Mouse (Mus musculus): ENCODE results near the gene Gpx6. TPM values are rescaled to one million over a fixed set of nuclear protein-coding genes. Genes with fewer than 3 reads are reported as not detected.
A peak's percentile ranks its signal among the peaks of the same experiment; 100 is the strongest.

The Gpx6 gene
- polyA plus RNA-seq, 1 experiment from 2014 or later = 0.18 TPM

GRCm38 (mm10) chr13:21327424-21327823 lies 15.5 kb downstream of the Gpx6 start:
- 0 out of 2 replicates have a peak, but pooled peaks cover 3% of the 10 kb centered on the region for H3K27me3 ChIP-seq (ENCODE audit: insufficient read depth, low read length)
- H3K4me1 ChIP-seq (ENCODE audit: insufficient read depth) = peaks cover 4% of the 10 kb centered on the region; the same call in 1 of the 2 replicates
- peak overlapping the region; percentile 29 for H3K4me3 ChIP-seq (ENCODE audit: low read depth, low read length)
- TF ChIP-seq CTCF (IDR thresholded peaks at IDR 0.05; ENCODE audit: low read depth) (no peak), EP300 (IDR thresholded peaks at IDR 0.05; ENCODE audit: low read depth) (no peak)
- H3K9ac ChIP-seq (replicated peaks) = no peak overlapping the region
- WGBS (ENCODE audit: insufficient replicate concordance) = 2% methylated on average over 9 of the region's 9 CpGs
- DNase-seq = no peak
- no peaks in the 10 kb centered on the region for H3K36me3 ChIP-seq (replicated peaks; ENCODE audit: insufficient read depth, low read length)
- ATAC-seq = no peak
- no peaks in the 10 kb centered on the region for H3K9me3 ChIP-seq (ENCODE audit: low read length)
- H3K4me2 ChIP-seq (ENCODE audit: low read depth, low read length) = peak overlapping the region; percentile 65
- H3K27ac ChIP-seq (ENCODE audit: low read depth) = no peak overlapping the region

GRCm38 (mm10) chr13:21346610-21347009 lies 34.7 kb downstream of the Gpx6 start, which contains the start of gene Olfr1367:
Gene Olfr1367 (plus strand): TSS chr13:21346910.
- WGBS (ENCODE audit: insufficient replicate concordance) = 72% methylated on average over 1 of the region's 1 CpGs
- DNase-seq (no peak), ATAC-seq (no peak)
- H3K27me3 ChIP-seq (ENCODE audit: insufficient read depth, low read length) = no peaks in the 10 kb centered on the region
- TF ChIP-seq CTCF (IDR thresholded peaks at IDR 0.05; ENCODE audit: low read depth) (no peak), EP300 (IDR thresholded peaks at IDR 0.05; ENCODE audit: low read depth) (no peak)
- H3K9me3 ChIP-seq (ENCODE audit: low read length) = no peaks in the 10 kb centered on the region
- H3K4me3 ChIP-seq (ENCODE audit: low read depth, low read length) = no peak within 1 kb of the TSS
- no peaks in the 10 kb centered on the region for H3K4me1 ChIP-seq (ENCODE audit: insufficient read depth)
- no peak within 1 kb of the TSS for H3K27ac ChIP-seq (ENCODE audit: low read depth)
- no peak within 1 kb of the TSS for H3K4me2 ChIP-seq (ENCODE audit: low read depth, low read length)
- no peaks in the 10 kb centered on the region for H3K36me3 ChIP-seq (replicated peaks; ENCODE audit: insufficient read depth, low read length)
- no peak within 1 kb of the TSS for H3K9ac ChIP-seq (replicated peaks)

- ATAC-seq = no peak
- no peak overlapping the region for H3K9ac ChIP-seq (replicated peaks)
Measured at GRCm38 (mm10) chr13:21350593-21350992, 38.7 kb downstream of the Gpx6 start.

GRCm38 (mm10) chr13:21362621-21363248 lies 50.8 kb downstream of the Gpx6 start, which contains the start of gene Zscan12:
Gene Zscan12 (plus strand): TSS chr13:21362820.
- Histone ChIP-seq H3K27me3 (ENCODE audit: insufficient read depth, low read length) (no peaks in the 10 kb centered on the region), H3K27ac (ENCODE audit: low read depth) (peak within 1 kb of the TSS; percentile 69), H3K36me3 (replicated peaks; ENCODE audit: insufficient read depth, low read length) (peaks cover 6% of the 10 kb centered on the region; the same call in 1 of the 2 replicates), H3K9ac (replicated peaks) (peak within 1 kb of the TSS; percentile 79), H3K4me2 (ENCODE audit: low read depth, low read length) (peak within 1 kb of the TSS; percentile 75), H3K4me1 (ENCODE audit: insufficient read depth) (peaks cover 14% of the 10 kb centered on the region), H3K9me3 (ENCODE audit: low read length) (no peaks in the 10 kb centered on the region), H3K4me3 (ENCODE audit: low read depth, low read length) (peak within 1 kb of the TSS; percentile 75)
- TF ChIP-seq EP300 (IDR thresholded peaks at IDR 0.05; ENCODE audit: low read depth) (peak; percentile 57; the same call in 1 of the 2 replicates), CTCF (IDR thresholded peaks at IDR 0.05; ENCODE audit: low read depth) (no peak)
- DNase-seq = peak; percentile 91
- ATAC-seq = peak; percentile 100
- 1% methylated on average over 29 of the region's 29 CpGs for WGBS (ENCODE audit: insufficient replicate concordance)

More at GRCm38 (mm10) chr13:21350593-21350992, 38.7 kb downstream of the Gpx6 start:
- Histone ChIP-seq H3K27me3 (ENCODE audit: insufficient read depth, low read length) (no peaks in the 10 kb centered on the region), H3K36me3 (replicated peaks; ENCODE audit: insufficient read depth, low read length) (no peaks in the 10 kb centered on the region), H3K4me3 (ENCODE audit: low read depth, low read length) (no peak overlapping the region), H3K27ac (ENCODE audit: low read depth) (no peak overlapping the region), H3K4me1 (ENCODE audit: insufficient read depth) (no peaks in the 10 kb centered on the region), H3K4me2 (ENCODE audit: low read depth, low read length) (no peak overlapping the region), H3K9me3 (ENCODE audit: low read length) (no peaks in the 10 kb centered on the region)
- no peak for TF ChIP-seq CTCF (IDR thresholded peaks at IDR 0.05; ENCODE audit: low read depth)
- no peak for DNase-seq

GRCm38 (mm10) chr13:21363719-21364118 lies 51.8 kb downstream of the Gpx6 start:
- no peak overlapping the region for H3K27ac ChIP-seq (ENCODE audit: low read depth)
- H3K4me3 ChIP-seq (ENCODE audit: low read depth, low read length) = peak overlapping the region; percentile 75
- H3K27me3 ChIP-seq (ENCODE audit: insufficient read depth, low read length) = no peaks in the 10 kb centered on the region
- peaks cover 10% of the 10 kb centered on the region for H3K36me3 ChIP-seq (replicated peaks; ENCODE audit: insufficient read depth, low read length)
- peaks cover 14% of the 10 kb centered on the region for H3K4me1 ChIP-seq (ENCODE audit: insufficient read depth)
- TF ChIP-seq EP300 (IDR thresholded peaks at IDR 0.05; ENCODE audit: low read depth) (no peak), CTCF (IDR thresholded peaks at IDR 0.05; ENCODE audit: low read depth) (0 out of 2 replicates have a peak, but pooled peaks have one; percentile 10)
- no peaks in the 10 kb centered on the region for H3K9me3 ChIP-seq (ENCODE audit: low read length)
- H3K4me2 ChIP-seq (ENCODE audit: low read depth, low read length) = peak overlapping the region; percentile 75
- DNase-seq (peak; percentile 13), ATAC-seq (no peak)
- no peak overlapping the region for H3K9ac ChIP-seq (replicated peaks)
- 78% methylated on average over 12 of the region's 12 CpGs for WGBS (ENCODE audit: insufficient replicate concordance)

DNA sequence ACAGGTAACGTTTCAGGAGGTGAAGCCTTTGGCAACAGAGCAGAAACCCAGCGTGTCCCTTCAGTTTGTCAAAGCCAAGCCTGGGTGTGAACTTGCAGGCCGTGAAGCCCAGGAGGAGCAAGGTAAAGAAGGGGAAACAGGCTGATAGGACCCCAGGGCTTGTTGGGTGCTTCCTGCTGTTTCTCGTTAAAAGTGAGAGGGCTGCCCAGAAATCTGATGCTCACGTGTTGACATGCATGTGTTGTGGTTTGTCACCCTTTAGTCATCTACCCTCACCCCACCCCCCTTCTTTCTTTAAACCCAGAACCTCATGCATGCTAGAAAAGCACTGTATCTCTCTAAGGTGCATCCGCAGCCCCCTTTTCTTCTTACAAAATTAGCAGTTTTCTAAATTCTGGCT lies 54.7 kb downstream of the Gpx6 start:
- peaks cover 18% of the 10 kb centered on the region for H3K36me3 ChIP-seq (replicated peaks; ENCODE audit: insufficient read depth, low read length)
- 66% methylated on average over 6 of the region's 6 CpGs for WGBS (ENCODE audit: insufficient replicate concordance)
- no peak for DNase-seq
- ATAC-seq = no peak
- no peak overlapping the region for H3K27ac ChIP-seq (ENCODE audit: low read depth)
- H3K9ac ChIP-seq (replicated peaks) = no peak overlapping the region
- no peaks in the 10 kb centered on the region for H3K9me3 ChIP-seq (ENCODE audit: low read length)
- H3K4me2 ChIP-seq (ENCODE audit: low read depth, low read length) = no peak overlapping the region
- no peaks in the 10 kb centered on the region for H3K27me3 ChIP-seq (ENCODE audit: insufficient read depth, low read length)
- no peak overlapping the region for H3K4me3 ChIP-seq (ENCODE audit: low read depth, low read length)
- TF ChIP-seq EP300 (IDR thresholded peaks at IDR 0.05; ENCODE audit: low read depth) (no peak), CTCF (IDR thresholded peaks at IDR 0.05; ENCODE audit: low read depth) (no peak)
- H3K4me1 ChIP-seq (ENCODE audit: insufficient read depth) = peaks cover 14% of the 10 kb centered on the region

Other genes starting within 250 kb of the Gpx6 start
- gene Olfr1370, start 237.2 kb upstream of the Gpx6 start, polyA plus RNA-seq (2015; fragmentation: Nextera tagmentation; extraction: Ambion mirVana) = not detected in 2 replicates
- gene Olfr1369-ps1, start 200.6 kb upstream of the Gpx6 start, polyA plus RNA-seq (2015; fragmentation: Nextera tagmentation; extraction: Ambion mirVana) = not detected in 2 replicates
- not detected in 2 replicates for gene Olfr263, start 182.5 kb upstream of the Gpx6 start, polyA plus RNA-seq (2015; fragmentation: Nextera tagmentation; extraction: Ambion mirVana)
- gene Olfr1368, start 166.3 kb upstream of the Gpx6 start, polyA plus RNA-seq (2015; fragmentation: Nextera tagmentation; extraction: Ambion mirVana) = not detected in 2 replicates
- gene Trim27, start 132.7 kb upstream of the Gpx6 start, polyA plus RNA-seq (2015; fragmentation: Nextera tagmentation; extraction: Ambion mirVana) = 36.5 and 36.7 TPM in 2 replicates
- gene Gpx5, start 19.4 kb upstream of the Gpx6 start, polyA plus RNA-seq (2015; fragmentation: Nextera tagmentation; extraction: Ambion mirVana) = not detected in 2 replicates
- not detected in 2 replicates for gene Olfr1367, start 34.8 kb downstream of the Gpx6 start, polyA plus RNA-seq (2015; fragmentation: Nextera tagmentation; extraction: Ambion mirVana)
- 2.4 and 2.7 TPM in 2 replicates for gene Zscan12, start 50.7 kb downstream of the Gpx6 start, polyA plus RNA-seq (2015; fragmentation: Nextera tagmentation; extraction: Ambion mirVana)
- gene Zkscan3, start 90.6 kb downstream of the Gpx6 start, polyA plus RNA-seq (2015; fragmentation: Nextera tagmentation; extraction: Ambion mirVana) = 22.2 and 24.6 TPM in 2 replicates
- 0.31 and 0.39 TPM in 2 replicates for gene Pgbd1, start 128.9 kb downstream of the Gpx6 start, polyA plus RNA-seq (2015; fragmentation: Nextera tagmentation; extraction: Ambion mirVana)
- gene Zscan26, start 141.6 kb downstream of the Gpx6 start, polyA plus RNA-seq (2015; fragmentation: Nextera tagmentation; extraction: Ambion mirVana) = 13.3 and 15.2 TPM in 2 replicates
- gene Nkapl, start 156.4 kb downstream of the Gpx6 start, polyA plus RNA-seq (2015; fragmentation: Nextera tagmentation; extraction: Ambion mirVana) = 2.0 TPM in 2 replicates
- 0.77 and 0.78 TPM in 2 replicates for gene Zkscan4, start 166.8 kb downstream of the Gpx6 start, polyA plus RNA-seq (2015; fragmentation: Nextera tagmentation; extraction: Ambion mirVana)
- gene Gm10065, start 167.3 kb downstream of the Gpx6 start, polyA plus RNA-seq (2015; fragmentation: Nextera tagmentation; extraction: Ambion mirVana) = not detected in 2 replicates
- gene AK157302, start 183.1 kb downstream of the Gpx6 start, polyA plus RNA-seq (2015; fragmentation: Nextera tagmentation; extraction: Ambion mirVana) = 0.52 and 0.70 TPM in 2 replicates
- gene Gm11273, start 189.3 kb downstream of the Gpx6 start, polyA plus RNA-seq (2015; fragmentation: Nextera tagmentation; extraction: Ambion mirVana) = 6.4 and 8.9 TPM in 2 replicates
- gene Zkscan8, start 219.0 kb downstream of the Gpx6 start, polyA plus RNA-seq (2015; fragmentation: Nextera tagmentation; extraction: Ambion mirVana) = 1.2 and 1.6 TPM in 2 replicates
- gene Olfr1366, start 230.7 kb downstream of the Gpx6 start, polyA plus RNA-seq (2015; fragmentation: Nextera tagmentation; extraction: Ambion mirVana) = not detected in 2 replicates
- 0.02 TPM in 1 of 2 replicates, not detected in the other for gene Olfr1535, start 247.8 kb downstream of the Gpx6 start, polyA plus RNA-seq (2015; fragmentation: Nextera tagmentation; extraction: Ambion mirVana)

All from liver, postnatal 0 days (tissue).